Mouse (Mus musculus) cerebellum, postnatal 4 days (tissue): ENCODE data around the gene Smap1.

Source experiments
- DNase-seq, 2 experiments: peaks; one replicate each; pipeline ENCODE4 v3.0.0; 2022; ENCODE audit warnings: low spot score in 2 of 2, mixed read lengths in 1 of 2

The Smap1 gene

GRCm38 (mm10) chr1:23836630-23837029, 85.5 kb downstream of the Smap1 start:
- no peak for DNase-seq

GRCm38 (mm10) chr1:23834819-23835218, 87.3 kb downstream of the Smap1 start:
- peak in 1 of 2 experiments; percentile 31 for DNase-seq

GRCm38 (mm10) chr1:23834246-23834645, 87.9 kb downstream of the Smap1 start:
- no peak for DNase-seq

- peak in 1 of 2 experiments; percentile 53 for DNase-seq
Measured at GRCm38 (mm10) chr1:23826887-23827758, 95.0 kb downstream of the Smap1 start.

GRCm38 (mm10) chr1:23821615-23822014, 100.5 kb downstream of the Smap1 start:
- DNase-seq: no peak

GRCm38 (mm10) chr1:23798306-23798705, 123.8 kb downstream of the Smap1 start:
- no peak for DNase-seq
